Mouse (Mus musculus) inflammation-experienced regulatory T-cells, adult 6 months (primary cell): ENCODE data around the gene Clns1a. TPM values are rescaled to one million over a fixed set of nuclear protein-coding genes. Genes with fewer than 3 reads are reported as not detected.

ENCODE experiments used
- ATAC-seq: one replicate; pipeline ENCODE4 v1.8.0; 2017
- polyA plus RNA-seq, 3 experiments: library from polyadenylated mRNA; unstranded; fragments of 100-300 nt; shearing (Covaris generic); gene quantifications; one replicate each; pipeline ENCODE4 v1.2.1; 2017

The Clns1a gene
- polyA plus RNA-seq, 3 experiments from 2014 or later: 86.2 to 95.6 (median 88.7) TPM

DNA sequence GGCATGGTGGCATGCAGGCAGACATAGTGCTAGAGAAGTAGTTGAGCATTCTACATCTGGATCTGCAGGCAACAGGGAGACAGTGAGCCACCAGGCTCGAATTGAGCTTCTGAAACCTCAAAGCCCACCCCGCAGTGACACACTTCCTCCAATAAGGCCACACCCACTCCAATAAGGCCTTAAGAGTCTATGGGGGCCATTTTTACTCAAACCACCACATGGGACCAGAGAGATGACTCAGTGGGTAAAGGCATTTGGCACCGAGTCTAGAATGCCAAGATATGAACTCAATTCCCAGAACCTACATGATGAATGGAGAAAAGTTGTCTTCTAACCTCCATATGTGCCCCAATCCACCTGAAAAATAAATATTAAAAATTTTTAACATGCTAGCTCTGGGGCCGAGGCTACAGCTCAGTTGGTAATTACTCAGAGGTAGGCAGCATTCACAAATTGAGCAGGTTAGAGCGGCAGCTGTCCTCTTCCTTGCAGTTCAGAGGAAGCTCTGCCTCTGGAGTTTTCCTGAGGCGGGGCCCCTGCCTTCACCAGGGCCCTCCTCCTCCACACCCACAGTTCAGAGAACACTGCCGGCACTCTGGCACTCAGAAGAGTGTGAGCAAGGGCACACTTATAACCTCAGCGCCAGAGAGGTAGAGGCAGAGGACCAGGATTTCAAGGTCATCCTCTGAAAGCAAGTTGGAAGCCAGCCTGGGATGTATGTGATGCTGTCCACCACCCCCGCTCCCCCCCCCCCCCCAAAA, 70.2 kb downstream of the Clns1a start:
- ATAC-seq: no peak

DNA sequence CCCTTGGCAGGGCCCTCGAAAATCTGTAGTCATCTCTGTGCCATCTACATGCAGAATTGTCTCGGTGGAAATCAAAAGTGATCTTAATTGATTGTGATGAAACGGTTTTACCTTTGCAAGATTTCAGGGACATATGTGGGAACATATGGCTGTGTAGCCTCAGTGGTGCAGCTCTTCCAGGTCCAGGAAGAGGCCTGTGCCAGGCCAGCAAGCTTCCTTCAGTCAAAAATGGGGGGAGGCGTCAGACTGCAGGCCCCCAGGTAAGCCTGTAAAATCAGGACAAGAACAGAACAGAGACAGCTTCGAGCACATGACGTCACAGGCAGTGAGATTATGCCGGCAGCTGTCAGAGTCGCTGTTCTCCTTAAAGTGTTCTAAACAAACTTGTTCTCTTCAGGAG, 71.4 kb downstream of the Clns1a start:
- no peak for ATAC-seq

DNA sequence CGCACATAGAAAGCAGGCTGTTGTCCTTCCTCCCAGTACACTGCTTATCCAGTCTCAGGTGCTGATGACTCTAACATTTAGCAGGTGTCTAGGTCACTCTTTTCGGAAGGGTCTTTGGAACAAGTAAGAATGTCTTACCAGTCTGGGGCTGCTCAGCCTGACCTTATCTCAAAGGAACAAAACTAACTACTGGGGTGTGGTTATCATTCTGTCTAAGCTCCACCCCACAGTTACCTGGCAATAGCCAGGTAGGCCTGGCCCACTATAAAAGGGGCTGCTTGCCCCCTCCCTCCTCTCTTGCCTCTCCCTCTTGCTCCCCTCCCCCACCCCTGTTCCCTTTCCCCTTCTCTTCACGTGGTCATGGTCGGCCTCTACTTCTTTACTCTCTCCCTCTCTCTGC, 72.6 kb downstream of the Clns1a start:
- ATAC-seq: no peak

Other genes starting within 250 kb of the Clns1a start
- 1 to 10 TPM in 1 of 3 experiments, under 1 TPM in 2; 0.30 to 1.3 (median 0.53) TPM for gene Kctd14, start 245.3 kb upstream of the Clns1a start, polyA plus RNA-seq
- 10 to 100 TPM; 36.7 to 53.5 (median 40.3) TPM for gene Ints4, start 215.7 kb upstream of the Clns1a start, polyA plus RNA-seq
- 10 to 100 TPM; 30.3 to 51.0 (median 45.9) TPM for gene Aamdc, start 117.1 kb upstream of the Clns1a start, polyA plus RNA-seq
- gene Rsf1, start 116.7 kb upstream of the Clns1a start, polyA plus RNA-seq: 10 to 100 TPM; 22.5 to 31.6 (median 30.1) TPM
- 1 to 10 TPM in 2 of 3 experiments, under 1 TPM in 1; 0.48 to 1.3 (median 1.1) TPM for gene Aqp11, start 41.7 kb downstream of the Clns1a start, polyA plus RNA-seq
- 1 to 10 TPM; 1.7 to 4.1 (median 2.2) TPM for gene Pak1, start 91.9 kb downstream of the Clns1a start, polyA plus RNA-seq
- not detected for gene Gdpd4, start 223.3 kb downstream of the Clns1a start, polyA plus RNA-seq